Mouse (Mus musculus) intestine, embryonic 16.5 days (tissue): ENCODE measurements at regions not wholly inside any gene's neighbourhood (a gene's known extent, or its start where the extent isn't known, plus 50 kb on each side); places are given as distances from the start of the nearest gene placed in this dataset.

Source experiments
- ATAC-seq: fragments of 200-750 bp; cut with Nextera tagmentation; 2 replicates; pipeline ENCODE4 v1.8.0; 2017; ENCODE audit warnings: moderate TSS enrichment, moderate library complexity
- H3K27ac ChIP-seq: fragments of 300-500 bp; sonication (generic); 2 replicates; pipeline ENCODE4 v1.5.1; 2014; ENCODE audit warnings: mild to moderate bottlenecking, low read length
- H3K27me3 ChIP-seq: fragments of 300-500 bp; sonication (generic); replicated peaks from 2 replicates; pipeline ENCODE4 v1.6.1; 2014; ENCODE audit warnings: low read length, control low read depth, mixed read lengths; ENCODE audit not compliant: control insufficient read depth, insufficient read depth
- H3K36me3 ChIP-seq: fragments of 300-500 bp; sonication (generic); 2 replicates; pipeline ENCODE4 v1.6.1; 2014; ENCODE audit warnings: low read length, control low read depth; ENCODE audit not compliant: control insufficient read depth, insufficient read depth
- H3K4me1 ChIP-seq: fragments of 300-500 bp; sonication (generic); 2 replicates; pipeline ENCODE4 v1.6.1; 2014; ENCODE audit warnings: low read length, control low read depth, mixed read lengths; ENCODE audit not compliant: control insufficient read depth, insufficient read depth
- H3K4me2 ChIP-seq: fragments of 300-500 bp; sonication (generic); 2 replicates; pipeline ENCODE4 v1.6.1; 2014; ENCODE audit warnings: low read depth, low read length, control low read depth
- H3K4me3 ChIP-seq: fragments of 300-500 bp; sonication (generic); 2 replicates; pipeline ENCODE4 v1.5.1; 2014; ENCODE audit warnings: mild to moderate bottlenecking, low read length
- H3K9ac ChIP-seq: fragments of 300-500 bp; sonication (generic); 2 replicates; pipeline ENCODE4 v1.6.1; 2014; ENCODE audit warnings: low read depth, low read length
- H3K9me3 ChIP-seq: fragments of 300-500 bp; sonication (generic); 2 replicates; pipeline ENCODE4 v1.6.1; 2016; ENCODE audit warnings: low read length, control low read depth; ENCODE audit not compliant: control insufficient read depth
- WGBS: fragments of 180-500 bp; shearing (Covaris S2); extraction: QIAGEN DNeasy Blood & Tissue Kit; methylation state at CpG from one replicate; pipeline ENCODE4 v1.1.7; 2014; 5-methylcytosine and 5-hydroxymethylcytosine counted together

DNA sequence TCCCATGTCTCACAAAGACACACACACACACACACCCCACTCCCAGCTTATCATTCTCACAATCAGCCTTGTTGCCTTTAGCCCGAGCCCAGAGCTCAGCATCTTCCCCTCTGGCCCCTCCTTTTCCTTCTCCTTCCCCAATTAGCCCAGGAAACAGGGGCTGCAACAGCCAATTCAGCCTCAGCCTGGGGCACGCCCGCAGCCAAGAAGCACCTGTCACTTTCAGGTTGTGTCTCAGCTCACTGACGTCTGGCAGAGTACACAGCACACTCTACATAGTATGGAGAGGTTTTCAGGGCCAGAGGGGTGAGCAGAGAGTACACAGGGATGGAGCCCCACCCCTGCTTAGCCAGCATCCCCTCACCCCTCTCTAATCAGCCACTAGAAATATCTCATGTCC, 106.4 kb downstream of the Plxna1 start:
- Histone ChIP-seq H3K4me1 (no peaks in the 10 kb centered on the region), H3K27me3 (no peaks in the 10 kb centered on the region), H3K36me3 (no peaks in the 10 kb centered on the region), H3K9me3 (no peaks in the 10 kb centered on the region), H3K4me2 (no peak overlapping the region), H3K27ac (no peak overlapping the region), H3K4me3 (no peak overlapping the region), H3K9ac (no peak overlapping the region)
- no peak for ATAC-seq
- WGBS = 36% methylated on average over 4 of the region's 4 CpGs

DNA sequence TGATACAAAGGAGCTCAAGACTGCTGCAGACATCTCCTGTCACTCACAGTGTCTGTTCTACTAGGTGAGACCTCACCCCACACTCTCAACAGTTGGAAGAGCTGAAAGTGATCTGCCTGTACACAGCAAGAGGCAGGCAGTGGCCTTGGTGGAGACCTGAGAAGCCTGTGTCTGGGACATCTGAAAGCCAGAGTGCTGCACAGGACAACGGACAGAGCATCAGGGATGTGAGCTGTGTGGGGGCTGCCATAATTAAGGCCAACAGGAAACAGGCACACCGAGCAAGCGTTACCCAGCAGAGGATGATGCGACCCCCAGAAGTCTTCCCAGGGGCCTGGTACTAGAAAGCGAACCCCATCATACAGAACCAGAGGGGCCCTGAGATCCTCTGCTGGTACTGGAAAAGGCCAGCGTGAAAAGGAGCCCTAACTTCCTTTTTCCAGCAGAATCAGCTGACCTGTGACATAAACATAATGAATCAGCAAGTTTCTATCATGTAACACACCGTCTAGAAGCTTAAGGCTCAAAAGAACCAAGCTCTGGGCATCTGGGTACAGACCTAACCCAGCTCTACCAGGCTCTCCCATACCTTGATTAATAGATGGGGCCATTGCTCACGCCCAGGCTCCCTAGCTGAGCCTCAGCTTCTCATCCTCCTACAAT, 105.7 kb downstream of the Plxna1 start:
- Histone ChIP-seq H3K27ac (no peak overlapping the region), H3K27me3 (no peaks in the 10 kb centered on the region), H3K9me3 (no peaks in the 10 kb centered on the region), H3K4me2 (no peak overlapping the region), H3K9ac (no peak overlapping the region), H3K36me3 (no peaks in the 10 kb centered on the region), H3K4me1 (no peaks in the 10 kb centered on the region), H3K4me3 (no peak overlapping the region)
- WGBS = 54% methylated on average over 8 of the region's 8 CpGs
- ATAC-seq = no peak

DNA sequence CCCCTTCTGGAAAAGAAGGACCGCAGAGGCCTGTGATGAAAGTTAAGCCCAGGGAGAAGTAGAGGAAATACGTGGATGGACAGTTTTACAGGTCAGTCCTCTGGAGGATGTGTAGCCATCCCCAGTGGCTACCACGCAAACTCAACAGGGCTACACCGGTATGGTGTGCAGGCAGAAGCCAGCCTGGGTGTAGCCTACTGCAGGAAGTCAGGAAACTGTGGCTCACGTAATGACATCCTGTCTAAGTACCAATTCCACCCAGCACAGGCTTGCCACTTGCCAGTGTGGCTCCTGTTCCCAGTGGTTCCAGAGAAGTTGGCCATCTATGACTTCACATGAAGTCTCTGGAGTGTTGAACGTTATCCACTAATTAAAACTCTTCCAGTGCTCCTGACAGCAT, 105.0 kb downstream of the Plxna1 start:
- 83% methylated on average over 6 of the region's 6 CpGs for WGBS
- no peaks in the 10 kb centered on the region for H3K9me3 ChIP-seq
- H3K36me3 ChIP-seq = no peaks in the 10 kb centered on the region
- H3K27ac ChIP-seq = no peak overlapping the region
- no peaks in the 10 kb centered on the region for H3K27me3 ChIP-seq
- no peak overlapping the region for H3K4me3 ChIP-seq
- H3K4me1 ChIP-seq = no peaks in the 10 kb centered on the region
- H3K9ac ChIP-seq = no peak overlapping the region
- H3K4me2 ChIP-seq = no peak overlapping the region
- ATAC-seq = no peak

DNA sequence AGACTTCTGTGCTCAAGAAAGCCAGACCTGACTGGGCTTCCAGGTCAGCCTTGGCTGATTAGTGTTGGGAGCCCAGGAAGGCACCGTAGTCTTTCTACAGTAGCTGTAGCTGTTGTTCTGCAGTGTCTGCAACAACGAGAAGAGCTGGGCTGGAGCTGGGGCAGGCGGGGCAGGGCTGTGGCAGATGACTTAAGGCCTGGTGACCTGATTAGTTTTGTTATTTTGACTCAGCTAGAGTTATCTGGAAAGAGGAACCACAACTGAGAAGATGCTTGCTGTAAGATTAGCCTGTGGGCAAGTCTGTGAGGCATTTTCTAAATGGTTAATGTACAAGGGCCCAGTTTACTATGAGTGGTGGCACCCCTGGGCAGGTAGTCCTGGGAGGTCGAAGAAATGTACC, 104.3 kb downstream of the Plxna1 start:
- 78% methylated on average over 4 of the region's 4 CpGs for WGBS
- no peak for ATAC-seq

DNA sequence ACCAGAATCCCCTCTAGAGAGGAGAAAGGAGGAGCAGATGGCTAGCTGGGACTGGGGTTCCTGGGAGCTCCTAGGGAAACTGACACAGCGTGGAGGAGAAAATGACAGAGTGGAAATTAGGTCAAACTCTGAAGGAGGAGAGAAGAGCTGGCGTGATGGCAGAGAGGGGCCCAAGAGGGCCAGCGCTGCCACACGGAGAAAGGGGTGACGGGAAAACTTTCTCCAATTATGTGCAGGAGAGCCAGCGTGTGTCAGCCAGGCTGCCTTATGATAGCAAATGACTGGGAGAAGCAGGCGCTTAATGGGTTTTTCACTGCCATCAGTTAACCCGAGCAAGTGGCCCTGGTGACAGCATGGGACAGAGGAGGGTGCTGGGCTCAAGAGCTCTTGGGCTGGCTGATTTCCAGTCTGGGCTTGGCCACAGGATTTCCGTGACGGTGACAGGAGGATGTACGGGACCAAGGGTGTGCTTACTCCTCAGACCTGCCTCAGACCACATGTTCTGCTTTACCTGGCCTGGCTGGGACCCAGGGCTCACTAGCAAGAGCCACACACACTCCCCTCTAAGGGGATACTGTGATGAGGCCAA, 102.9 kb downstream of the Plxna1 start:
- Histone ChIP-seq H3K9me3 (no peaks in the 10 kb centered on the region), H3K4me1 (no peaks in the 10 kb centered on the region), H3K36me3 (no peaks in the 10 kb centered on the region), H3K9ac (no peak overlapping the region), H3K27me3 (no peaks in the 10 kb centered on the region), H3K4me2 (no peak overlapping the region), H3K27ac (no peak overlapping the region), H3K4me3 (no peak overlapping the region)
- WGBS = 74% methylated on average over 11 of the region's 11 CpGs
- ATAC-seq = no peak

More for the DNA sequence above, 104.3 kb downstream of the Plxna1 start:
- H3K27ac ChIP-seq = no peak overlapping the region
- no peaks in the 10 kb centered on the region for H3K4me1 ChIP-seq
- no peak overlapping the region for H3K4me2 ChIP-seq
- H3K36me3 ChIP-seq = no peaks in the 10 kb centered on the region
- no peaks in the 10 kb centered on the region for H3K9me3 ChIP-seq
- no peaks in the 10 kb centered on the region for H3K27me3 ChIP-seq
- H3K4me3 ChIP-seq = no peak overlapping the region
- no peak overlapping the region for H3K9ac ChIP-seq

DNA sequence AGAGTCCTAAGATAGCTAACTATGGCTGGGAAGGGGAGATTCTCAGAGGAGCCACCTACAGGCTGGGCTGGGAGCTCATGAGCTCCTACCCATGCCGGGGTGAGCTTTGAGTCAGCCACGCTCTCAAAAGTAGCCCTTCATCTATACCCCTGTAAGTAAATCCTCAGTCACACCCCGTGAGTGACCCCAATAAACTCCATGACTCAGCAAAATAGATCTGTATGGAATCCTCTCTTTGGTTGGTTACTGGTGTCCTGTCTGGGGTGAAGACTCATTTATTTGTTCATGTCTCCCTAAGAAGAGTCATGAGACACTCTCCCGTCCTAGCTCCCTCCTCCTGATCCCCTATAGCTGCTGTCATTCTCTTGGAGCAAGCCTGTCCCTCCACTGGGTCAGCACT, 99.5 kb downstream of the Plxna1 start:
- Histone ChIP-seq H3K27ac (no peak overlapping the region), H3K27me3 (no peaks in the 10 kb centered on the region), H3K4me3 (no peak overlapping the region), H3K36me3 (no peaks in the 10 kb centered on the region), H3K9me3 (no peaks in the 10 kb centered on the region), H3K9ac (no peak overlapping the region), H3K4me1 (no peaks in the 10 kb centered on the region), H3K4me2 (no peak overlapping the region)
- ATAC-seq = no peak
- WGBS = 76% methylated on average over 4 of the region's 4 CpGs

DNA sequence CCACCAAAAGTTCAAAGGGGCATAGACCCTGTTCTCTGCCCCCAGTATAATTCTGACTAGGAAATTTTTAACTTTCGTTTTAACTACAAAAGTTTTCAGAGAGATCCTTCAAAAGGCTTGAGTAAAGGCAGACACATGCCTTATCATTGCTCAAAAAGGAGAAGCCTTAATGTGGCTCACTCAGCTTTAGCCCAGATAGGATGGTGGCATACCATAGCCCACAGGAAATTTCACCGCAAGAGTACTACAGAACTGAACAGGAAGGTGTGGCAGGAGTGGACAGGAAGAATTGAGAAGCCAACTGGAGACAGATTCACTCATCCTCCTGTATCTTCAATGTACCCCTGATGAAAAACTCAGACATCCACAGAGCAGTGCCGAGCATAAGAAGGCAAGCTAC, 97.1 kb downstream of the Plxna1 start:
- H3K4me2 ChIP-seq = no peak overlapping the region
- no peak overlapping the region for H3K4me3 ChIP-seq
- H3K4me1 ChIP-seq = no peaks in the 10 kb centered on the region
- H3K27me3 ChIP-seq = no peaks in the 10 kb centered on the region
- H3K9me3 ChIP-seq = no peaks in the 10 kb centered on the region
- ATAC-seq = no peak
- 77% methylated on average over 3 of the region's 3 CpGs for WGBS
- H3K27ac ChIP-seq = no peak overlapping the region
- H3K36me3 ChIP-seq = no peaks in the 10 kb centered on the region
- H3K9ac ChIP-seq = no peak overlapping the region
